Mouse (Mus musculus) adrenal gland, adult 18-20 months (tissue): ENCODE data around the gene Arsk. TPM values are rescaled to one million over a fixed set of nuclear protein-coding genes. Genes with fewer than 3 reads are reported as not detected.

Experiments
- DNase-seq, 2 experiments: peaks; one replicate each; pipeline ENCODE4 v3.0.0; 2021 to 2022; ENCODE audit warnings: low spot score in 2 of 2
- total RNA-seq, 2 experiments: library from RNA; stranded (reverse); gene quantifications; 1 replicate in 1 of 2; 2 replicates in 1 of 2; pipeline ENCODE4 v1.2.3; 2021

Arsk gene
- total RNA-seq, 2 experiments from 2014 or later, result 7.8 to 10.7 TPM

DNA sequence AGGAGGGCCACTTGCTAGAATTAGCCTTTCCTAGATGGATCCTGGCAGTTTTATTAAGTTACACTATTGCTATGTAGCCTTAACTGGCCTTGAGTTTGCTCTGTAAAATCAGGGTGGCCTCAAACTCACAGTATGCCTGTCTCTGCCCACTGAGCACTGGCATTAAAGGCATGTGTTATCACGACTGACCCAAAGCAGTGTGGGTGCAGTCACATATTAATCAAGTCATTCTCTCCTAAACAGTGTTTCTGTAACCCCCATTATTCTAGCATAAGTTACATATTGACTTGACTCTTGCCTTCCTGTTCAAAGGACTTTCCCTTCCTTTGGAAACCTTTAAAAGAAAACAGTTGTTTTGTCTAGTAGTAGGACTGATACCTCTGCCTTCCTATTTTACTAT is 56.0 kb downstream of the Arsk start:
- DNase-seq, result no peak

GRCm38 (mm10) chr13:76024588-76024987 is 73.9 kb downstream of the Arsk start:
- DNase-seq, result no peak

DNA sequence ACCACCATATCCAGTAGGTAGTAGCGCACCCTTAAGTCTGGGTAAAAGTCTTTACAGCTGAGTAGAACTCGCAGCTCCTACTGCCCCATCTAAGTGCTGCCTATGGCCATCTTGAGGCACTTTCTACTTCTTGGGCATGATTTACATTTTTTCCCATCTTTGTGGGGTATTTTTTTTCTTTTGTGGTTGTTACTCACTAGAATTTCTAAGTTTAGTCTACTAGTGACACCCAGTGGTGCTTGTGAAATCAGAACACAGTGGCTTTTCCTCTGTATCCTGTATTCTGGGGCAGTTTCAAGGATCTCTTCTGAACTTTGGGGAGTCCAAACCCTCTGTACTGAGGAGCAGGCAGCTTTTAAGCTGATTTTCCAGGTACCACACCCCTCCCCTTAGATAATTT is 76.7 kb downstream of the Arsk start:
- no peak for DNase-seq

DNA sequence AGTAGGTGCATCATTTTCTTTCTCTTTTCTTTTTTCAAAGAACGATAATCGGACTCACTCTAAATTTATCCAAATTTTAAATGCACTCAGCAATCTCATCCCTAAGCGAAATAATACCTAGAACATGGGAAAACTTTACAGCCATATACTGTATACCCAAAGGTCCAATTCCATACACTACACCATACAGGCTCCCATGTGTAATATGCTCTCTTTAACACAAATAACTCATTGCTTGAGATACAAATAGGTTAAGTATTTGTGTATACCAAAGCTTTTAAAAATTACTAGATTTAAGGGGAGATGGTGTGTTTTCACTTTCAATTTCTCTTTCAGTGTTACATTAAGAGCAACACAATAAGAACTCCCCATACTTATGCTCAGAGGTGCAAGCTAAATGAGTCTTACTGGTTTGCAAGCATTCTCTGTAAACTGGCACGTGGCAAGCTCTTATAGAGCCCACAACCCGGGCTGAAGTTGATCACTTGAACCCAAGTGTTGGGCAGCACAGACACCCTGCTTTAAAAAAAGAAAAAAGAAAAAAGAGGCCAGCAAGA is 79.5 kb downstream of the Arsk start:
- DNase-seq, result peak in 1 of 2 experiments; percentile 16

DNA sequence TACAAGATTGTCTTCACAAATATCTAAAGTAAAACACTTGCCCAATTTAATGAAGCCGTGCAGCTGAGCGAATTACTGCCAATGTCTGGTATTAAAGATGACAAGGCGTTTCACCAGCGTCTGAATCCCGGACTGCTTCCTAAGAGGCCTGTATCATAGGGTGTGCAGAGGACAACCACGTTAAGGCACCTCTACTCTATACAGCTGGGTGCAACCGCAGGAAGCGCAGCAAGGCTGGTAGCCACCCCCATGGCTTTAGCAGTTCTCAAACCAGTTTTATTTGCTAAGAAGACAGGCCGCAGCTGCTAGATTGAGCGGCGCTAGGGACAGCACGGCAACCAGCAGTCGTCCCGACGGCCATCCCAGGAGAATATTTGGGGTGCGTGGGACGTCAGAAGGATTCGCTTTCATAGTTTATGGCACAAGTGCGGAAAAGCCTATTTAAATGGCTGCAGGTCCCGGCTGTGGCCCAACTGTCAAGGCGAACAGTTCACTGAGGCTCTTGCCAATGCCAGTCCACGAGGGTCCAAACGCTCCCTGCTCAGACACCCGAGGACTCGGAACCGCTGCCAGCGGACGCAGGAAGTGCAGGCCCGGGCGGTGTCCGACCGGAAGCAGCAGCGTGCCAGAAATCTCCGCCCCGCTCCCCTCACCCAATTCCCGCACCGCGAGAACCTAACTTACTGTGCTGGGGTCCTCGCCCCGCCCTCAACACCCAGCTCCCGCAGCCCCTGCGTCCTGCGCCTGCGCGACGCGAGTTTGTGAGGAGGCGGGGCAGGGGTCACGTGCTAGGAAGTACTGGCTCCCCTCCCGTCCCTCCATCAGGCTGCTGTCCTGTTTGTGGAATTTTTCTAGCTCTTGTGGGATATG is 80.3 kb downstream of the Arsk start, which contains the start of gene Rfesd:
Gene Rfesd (minus strand): TSS at position 746 of the 870 bp plus-strand sequence.
- peak; percentile 95 to 97 for DNase-seq

DNA sequence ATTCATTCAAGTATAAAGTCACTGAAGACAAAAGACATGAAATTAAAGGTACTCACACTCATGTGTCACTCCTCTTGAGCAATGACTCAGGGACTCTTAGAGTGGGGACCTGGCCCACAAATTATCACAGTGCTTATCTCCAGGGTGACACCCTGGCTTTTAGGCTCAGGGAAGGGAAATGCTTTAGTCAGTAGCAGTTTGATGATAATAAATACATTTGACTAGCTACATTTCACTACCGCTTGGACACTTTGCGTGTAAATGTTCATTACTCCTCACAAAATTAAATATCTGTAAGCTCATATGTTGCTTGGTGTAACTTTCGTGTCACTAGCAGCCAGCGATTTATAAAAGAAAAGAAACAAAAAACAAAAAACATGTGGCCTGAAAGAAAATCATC is 81.0 kb downstream of the Arsk start:
- no peak for DNase-seq

DNA sequence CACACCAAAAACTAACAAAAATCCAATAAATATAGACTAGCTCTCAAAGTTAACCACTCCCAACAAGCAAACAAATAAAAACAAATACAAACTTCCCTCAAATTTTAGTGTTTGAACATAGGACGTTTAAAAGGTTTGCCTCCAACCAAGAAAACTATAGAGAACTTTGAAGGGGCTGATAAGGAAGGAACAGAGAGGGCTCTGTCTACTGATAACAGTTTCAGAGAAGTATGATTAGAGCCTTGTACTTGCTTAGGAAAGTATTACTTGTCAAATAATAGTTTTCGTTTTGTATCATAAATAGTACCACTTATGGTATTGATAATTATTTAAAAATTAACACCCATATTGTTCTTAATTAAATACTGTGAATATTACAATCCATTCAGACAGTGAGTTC is 83.9 kb downstream of the Arsk start:
- DNase-seq, result no peak

Other genes with a start within 250 kb of the Arsk start
- gene Rhobtb3, start 154.7 kb downstream of the Arsk start, total RNA-seq, result 1 to 10 TPM; 3.2 to 6.0 TPM
- gene Spata9, start 131.5 kb downstream of the Arsk start, total RNA-seq, result not detected
- gene Rfesd, start 79.9 kb downstream of the Arsk start, total RNA-seq, result 10 to 100 TPM; 18.9 to 19.2 TPM
- gene Gpr150, start 41.7 kb downstream of the Arsk start, total RNA-seq, result not detected
- gene Ttc37, start 74 bp upstream of the Arsk start, total RNA-seq, result 10 to 100 TPM; 19.7 to 25.7 TPM
- not detected for gene Fam81b, start 206.4 kb upstream of the Arsk start, total RNA-seq